Mouse (Mus musculus) forelimb bud, embryonic 11.5 days (tissue): ENCODE measurements around the gene Midn.
A peak's percentile ranks its signal among the peaks of the same experiment; 100 is the strongest.

Experiments
- DNase-seq: peaks from one replicate; pipeline ENCODE4 v3.0.0-alpha.2; 2012; ENCODE audit warnings: low read depth, low spot score

Midn gene

GRCm38 (mm10) chr10:80129846-80130245 is 18.2 kb upstream of the Midn start:
- no peak for DNase-seq

- DNase-seq = no peak
These were observed 17.6 kb upstream of the Midn start for GRCm38 (mm10) chr10:80130403-80131031.

GRCm38 (mm10) chr10:80131316-80131951 is 16.6 kb upstream of the Midn start:
- peak; percentile 52 for DNase-seq

GRCm38 (mm10) chr10:80131952-80132350 is 16.1 kb upstream of the Midn start:
- no peak for DNase-seq

GRCm38 (mm10) chr10:80133226-80133849 is 14.7 kb upstream of the Midn start:
- no peak for DNase-seq

GRCm38 (mm10) chr10:80134421-80134820 is 13.7 kb upstream of the Midn start:
- no peak for DNase-seq

- no peak for DNase-seq
These were observed 12.9 kb upstream of the Midn start for GRCm38 (mm10) chr10:80135161-80135560.

GRCm38 (mm10) chr10:80135641-80136040 is 12.4 kb upstream of the Midn start:
- DNase-seq = no peak

GRCm38 (mm10) chr10:80136179-80136951 is 11.7 kb upstream of the Midn start:
- no peak for DNase-seq

GRCm38 (mm10) chr10:80136952-80137625 is 11.0 kb upstream of the Midn start:
- DNase-seq = no peak

GRCm38 (mm10) chr10:80137626-80138552 is 10.2 kb upstream of the Midn start:
- DNase-seq = no peak

- DNase-seq = no peak
These were observed 9.3 kb upstream of the Midn start, which contains the start of gene Atp5d for GRCm38 (mm10) chr10:80138553-80139438. TSS of gene Atp5d (plus strand) at chr10:80138632.

- no peak for DNase-seq
These were observed 8.7 kb upstream of the Midn start for GRCm38 (mm10) chr10:80139439-80139775.

GRCm38 (mm10) chr10:80139975-80140665 is 8.0 kb upstream of the Midn start:
- DNase-seq = no peak

- DNase-seq = no peak
These were observed 7.4 kb upstream of the Midn start, which contains the start of gene Cbarp for GRCm38 (mm10) chr10:80140666-80141035. TSS of gene Cbarp (minus strand) at chr10:80140835.

GRCm38 (mm10) chr10:80141243-80141642 is 6.8 kb upstream of the Midn start:
- DNase-seq = peak; percentile 92

- peak; percentile 98 for DNase-seq
These were observed 6.1 kb upstream of the Midn start for GRCm38 (mm10) chr10:80141786-80142529.

- no peak for DNase-seq
These were observed 5.5 kb upstream of the Midn start for GRCm38 (mm10) chr10:80142530-80142925.
